Mouse (Mus musculus) lung, postnatal 4 days (tissue): Measurements from ENCODE around the gene Prkaca.
"Not testable (repeated sequence)": the region's sequence is repeated elsewhere in the genome, so short reads cannot be mapped to it uniquely, and the experiment has no call there.

Source experiments
- DNase-seq, 2 experiments: peaks; one replicate each; pipeline ENCODE4 v3.0.0; 2021

Gene Prkaca

GRCm38 (mm10) chr8:84003612-84004246 lies 30.9 kb downstream of the Prkaca start:
- no peak for DNase-seq

GRCm38 (mm10) chr8:84004533-84005201 lies 31.9 kb downstream of the Prkaca start:
- peak; percentile 94 to 96 for DNase-seq

- DNase-seq: not testable (repeated sequence)
These were observed 32.7 kb downstream of the Prkaca start for GRCm38 (mm10) chr8:84005502-84005901.

- no peak for DNase-seq
These were observed 35.6 kb downstream of the Prkaca start for GRCm38 (mm10) chr8:84008362-84008761.

- DNase-seq: peak; percentile 91 to 92
These were observed 37.1 kb downstream of the Prkaca start for GRCm38 (mm10) chr8:84009876-84010275.

GRCm38 (mm10) chr8:84010625-84011611 lies 38.1 kb downstream of the Prkaca start:
- peak; percentile 86 for DNase-seq

- DNase-seq: peak; percentile 66 to 83
These were observed 39.1 kb downstream of the Prkaca start, which contains the start of gene 2210011C24Rik for GRCm38 (mm10) chr8:84011705-84012498. TSS of gene 2210011C24Rik (minus strand) at chr8:84012171.

GRCm38 (mm10) chr8:84012499-84013165 lies 39.8 kb downstream of the Prkaca start:
- DNase-seq: peak in 1 of 2 experiments; percentile 43

- DNase-seq: no peak
These were observed 43.0 kb downstream of the Prkaca start for GRCm38 (mm10) chr8:84015833-84016232.

- no peak for DNase-seq
These were observed 46.9 kb downstream of the Prkaca start for GRCm38 (mm10) chr8:84019738-84020137.

GRCm38 (mm10) chr8:84021096-84021495 lies 48.3 kb downstream of the Prkaca start, which contains the start of gene Palm3:
TSS of gene Palm3 (plus strand) at chr8:84021471.
- DNase-seq: peak in 1 of 2 experiments; percentile 49

- no peak for DNase-seq
These were observed 48.8 kb downstream of the Prkaca start for GRCm38 (mm10) chr8:84021569-84021968.

GRCm38 (mm10) chr8:84023085-84023484 lies 50.3 kb downstream of the Prkaca start:
- peak; percentile 75 to 83 for DNase-seq

GRCm38 (mm10) chr8:84023631-84024030 lies 50.8 kb downstream of the Prkaca start:
- DNase-seq: no peak

GRCm38 (mm10) chr8:84024171-84024570 lies 51.4 kb downstream of the Prkaca start:
- DNase-seq: peak; percentile 58 to 69

- DNase-seq: peak; percentile 54 to 79
These were observed 53.1 kb downstream of the Prkaca start for GRCm38 (mm10) chr8:84025863-84026262.

- no peak for DNase-seq
These were observed 54.7 kb downstream of the Prkaca start for GRCm38 (mm10) chr8:84027449-84027848.

- DNase-seq: no peak
These were observed 56.5 kb downstream of the Prkaca start for GRCm38 (mm10) chr8:84029272-84029671.

GRCm38 (mm10) chr8:84032777-84033176 lies 60.0 kb downstream of the Prkaca start:
- DNase-seq: no peak

- DNase-seq: no peak
These were observed 65.2 kb downstream of the Prkaca start for GRCm38 (mm10) chr8:84038015-84038414.

GRCm38 (mm10) chr8:84039050-84039449 lies 66.3 kb downstream of the Prkaca start:
- peak; percentile 57 to 80 for DNase-seq
